In the genomic region with DNA sequence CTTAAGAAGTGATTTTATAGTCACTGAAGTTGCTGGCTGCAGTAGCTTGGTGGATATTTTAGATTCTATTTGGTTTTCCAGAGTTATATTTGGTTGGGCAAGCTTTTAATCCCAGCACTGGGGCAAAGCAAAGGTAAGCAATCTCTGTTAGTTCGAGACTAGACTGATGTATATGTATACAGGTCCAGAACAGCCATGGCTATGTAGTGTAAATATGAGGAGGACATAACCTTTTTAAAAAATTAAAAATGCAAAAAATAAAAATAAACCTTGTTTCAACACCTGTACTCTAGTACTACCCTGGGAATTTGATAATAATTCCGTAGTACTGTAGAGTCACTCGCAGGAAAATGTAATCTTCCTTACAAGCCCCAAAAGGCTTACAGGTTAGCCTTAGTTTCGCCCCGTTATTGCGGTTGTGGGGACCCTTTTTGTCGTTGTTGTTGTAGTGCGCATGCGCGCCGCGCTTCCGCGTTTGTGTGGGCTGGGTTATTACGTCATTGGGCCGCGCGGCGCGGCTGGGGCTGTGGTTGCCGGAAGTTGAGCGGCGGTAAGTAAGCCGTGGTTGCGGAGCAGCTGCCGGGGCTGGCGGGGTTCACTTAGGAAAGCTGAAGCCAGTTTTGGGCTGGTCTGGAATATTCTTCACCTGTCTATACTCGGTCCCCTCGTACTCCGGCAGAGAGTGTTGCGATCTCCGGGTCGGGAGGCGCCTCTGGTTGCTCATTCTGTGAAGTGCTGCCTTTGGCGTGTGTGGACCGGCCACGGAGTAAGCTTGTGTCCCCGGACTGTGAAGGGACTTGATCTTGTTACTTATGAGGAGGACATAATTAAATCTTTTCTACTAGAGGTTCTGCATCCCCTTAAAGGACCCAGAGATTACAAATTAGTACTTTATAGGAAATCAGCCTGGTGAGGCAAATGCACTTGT, we compare ENCODE assay signal across 8 mouse cellular contexts. TPM values are rescaled to one million over a fixed set of nuclear protein-coding genes. Genes with fewer than 3 reads are reported as not detected.
DNase-seq lines count a peak whose midpoint lies in the region; ATAC-seq and TF ChIP-seq lines count a peak whose summit lies in the region.

A gene (plus strand): TSS at position 497 of the 928 bp plus-strand sequence.

- DNase-seq in forebrain, embryonic 14.5 days (ENCODE audit: low spot score): peak; percentile 98
- DNase-seq in heart, postnatal 14 days: peak; percentile 94
- DNase-seq in layer of hippocampus, adult 11-12 months (ENCODE audit: low spot score): peak; percentile 91
- peak; percentile 88 to 92 for DNase-seq in lung, adult 18-20 months
- peak; percentile 91 for DNase-seq in testis, postnatal 14 days (ENCODE audit: low spot score)

- intact Hi-C loops in heart, postnatal 14 days (cut with DNase I): no loop called here

- no peak for TF ChIP-seq EP300 in ES-Bruce4 (IDR thresholded peaks at IDR 0.05; ENCODE audit: insufficient read depth, low read depth, low read length)

- H3K9ac ChIP-seq in ES-Bruce4 (ENCODE audit: low read depth, poor library complexity, severe bottlenecking): peak within 1 kb of the TSS; percentile 58
- peak within 1 kb of the TSS; percentile 75 for H3K9ac ChIP-seq in forebrain, embryonic 14.5 days (ENCODE audit: low read length)
- peak within 1 kb of the TSS; percentile 63 for H3K9ac ChIP-seq in neural tube, embryonic 15.5 days (replicated peaks)

- no peak within 1 kb of the TSS for H3K27ac ChIP-seq in ES-Bruce4 (ENCODE audit: insufficient read depth, low read length)
- no peak within 1 kb of the TSS for H3K27ac ChIP-seq in forebrain, embryonic 14.5 days (ENCODE audit: low read depth, low read length)
- peak within 1 kb of the TSS; percentile 56; the same call in 1 of the 2 replicates for H3K27ac ChIP-seq in neural tube, embryonic 15.5 days (replicated peaks)

- H3K27me3 ChIP-seq in ES-Bruce4 (ENCODE audit: control insufficient read depth, insufficient read depth, low read length, poor library complexity, severe bottlenecking): no peaks in the 10 kb centered on the region
- H3K27me3 ChIP-seq in forebrain, embryonic 14.5 days (replicated peaks; ENCODE audit: control insufficient read depth, insufficient read depth, low read length): no peaks in the 10 kb centered on the region; the same call in 1 of the 2 replicates
- peaks cover 2% of the 10 kb centered on the region; the same call in 1 of the 2 replicates for H3K27me3 ChIP-seq in neural tube, embryonic 15.5 days (replicated peaks)

- under 1% methylated on average over 38 of the region's 38 CpGs for WGBS in forebrain, embryonic 14.5 days
- WGBS in neural tube, embryonic 15.5 days: under 1% methylated on average over 38 of the region's 38 CpGs

- no peak for TF ChIP-seq CTCF in ES-Bruce4 (IDR thresholded peaks at IDR 0.05; ENCODE audit: low read depth, low read length)

- TF ChIP-seq POLR2A in ES-Bruce4 (IDR thresholded peaks at IDR 0.05; ENCODE audit: insufficient read depth, low read length): no peak

- H3K4me1 ChIP-seq in ES-Bruce4 (ENCODE audit: control insufficient read depth, insufficient read depth, low read length): no peaks in the 10 kb centered on the region
- peaks cover 4% of the 10 kb centered on the region for H3K4me1 ChIP-seq in forebrain, embryonic 14.5 days (ENCODE audit: control insufficient read depth, insufficient read depth, low read length)
- peaks cover 11% of the 10 kb centered on the region for H3K4me1 ChIP-seq in neural tube, embryonic 15.5 days

- no peaks in the 10 kb centered on the region for H3K36me3 ChIP-seq in ES-Bruce4 (ENCODE audit: control insufficient read depth, insufficient read depth, low read length, poor library complexity, severe bottlenecking)
- no peaks in the 10 kb centered on the region for H3K36me3 ChIP-seq in forebrain, embryonic 14.5 days (ENCODE audit: control insufficient read depth, insufficient read depth, low read length)
- H3K36me3 ChIP-seq in neural tube, embryonic 15.5 days: no peaks in the 10 kb centered on the region

- peak within 1 kb of the TSS; percentile 94 for H3K4me2 ChIP-seq in forebrain, embryonic 14.5 days (ENCODE audit: low read length)
- peak within 1 kb of the TSS; percentile 91 for H3K4me2 ChIP-seq in neural tube, embryonic 15.5 days

- H3K4me3 ChIP-seq in ES-Bruce4 (ENCODE audit: low read depth, low read length): peak within 1 kb of the TSS; percentile 95
- H3K4me3 ChIP-seq in forebrain, embryonic 14.5 days (ENCODE audit: low read depth, low read length): peak within 1 kb of the TSS; percentile 70
- H3K4me3 ChIP-seq in neural tube, embryonic 15.5 days (replicated peaks): peak within 1 kb of the TSS; percentile 80

- H3K9me3 ChIP-seq in ES-Bruce4 (replicated peaks; ENCODE audit: control insufficient read depth, insufficient read depth, low read length, poor library complexity, severe bottlenecking): 0 out of 2 replicates have a peak, but pooled peaks cover 2% of the 10 kb centered on the region
- no peaks in the 10 kb centered on the region for H3K9me3 ChIP-seq in forebrain, embryonic 14.5 days (replicated peaks; ENCODE audit: control insufficient read depth, low read length)
- H3K9me3 ChIP-seq in neural tube, embryonic 15.5 days (replicated peaks): no peaks in the 10 kb centered on the region

- ATAC-seq in cerebellum, adult (ENCODE audit: insufficient number of reproducible peaks, low FRiP score, low TSS enrichment): peak; percentile 81
- peak; percentile 91 for ATAC-seq in forebrain, embryonic 14.5 days
- peak; percentile 90 for ATAC-seq in neural tube, embryonic 15.5 days (ENCODE audit: low FRiP score)

RNA-seq across cellular contexts. Expression of the gene that starts here (rescaled TPM):
- 18.0 and 21.2 TPM in 2 replicates for polyA plus RNA-seq in ES-Bruce4 (2011; ENCODE audit: insufficient read depth, insufficient read length, low read depth, missing spikeins)
- 21.1 and 21.8 TPM in 2 replicates for polyA plus RNA-seq in forebrain, embryonic 14.5 days (2014; fragmentation: Nextera tagmentation; extraction: Ambion mirVana)
- 10 to 100 TPM; 12.5 to 16.0 TPM for total RNA-seq in heart, postnatal 14 days (2021)
- polyA plus RNA-seq in neural tube, embryonic 15.5 days (2015; fragmentation: Nextera tagmentation; extraction: Ambion mirVana): 16.8 and 19.4 TPM in 2 replicates
